Mouse (Mus musculus) liver, adult 2 months (tissue): ENCODE data around the gene 9230104L09Rik.

Experiments used
- CTCF ChIP-seq: fragments of 200-500 bp; IDR thresholded peaks from 2 replicates; pipeline ENCODE4 v1.5.1; 2011; ENCODE audit warnings: low read depth, low read length, control low read depth
- POLR2A ChIP-seq: fragments of 200-500 bp; IDR thresholded peaks from 2 replicates; pipeline ENCODE4 v1.6.1; 2011; ENCODE audit warnings: low read length, control low read depth; ENCODE audit not compliant: insufficient read depth; ENCODE audit errors: extremely low read depth

DNA sequence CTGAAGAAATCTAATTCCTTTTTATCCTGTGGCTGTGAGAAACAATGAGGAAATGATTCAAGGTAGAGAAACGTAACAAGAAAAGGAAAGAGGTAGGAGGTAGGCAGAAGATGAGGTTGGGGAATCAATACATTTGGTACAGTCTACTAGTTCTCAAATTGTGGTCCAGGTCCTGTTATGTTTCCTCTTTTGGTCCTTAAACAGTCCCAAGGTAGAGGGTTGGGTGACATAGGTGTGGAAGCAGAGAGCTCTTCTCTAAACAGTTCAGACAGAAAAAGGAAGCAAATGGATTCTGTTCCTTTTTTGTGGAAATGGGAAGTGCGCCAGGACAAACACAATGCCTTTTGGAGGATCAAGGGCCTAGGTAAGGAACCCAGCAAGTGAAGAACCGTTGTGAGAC, 24.0 kb upstream of the 9230104L09Rik start:
- TF ChIP-seq POLR2A (no peak), CTCF (no peak)
